Comparison of ENCODE assay signal across 24 mouse cellular contexts in the genomic region with DNA sequence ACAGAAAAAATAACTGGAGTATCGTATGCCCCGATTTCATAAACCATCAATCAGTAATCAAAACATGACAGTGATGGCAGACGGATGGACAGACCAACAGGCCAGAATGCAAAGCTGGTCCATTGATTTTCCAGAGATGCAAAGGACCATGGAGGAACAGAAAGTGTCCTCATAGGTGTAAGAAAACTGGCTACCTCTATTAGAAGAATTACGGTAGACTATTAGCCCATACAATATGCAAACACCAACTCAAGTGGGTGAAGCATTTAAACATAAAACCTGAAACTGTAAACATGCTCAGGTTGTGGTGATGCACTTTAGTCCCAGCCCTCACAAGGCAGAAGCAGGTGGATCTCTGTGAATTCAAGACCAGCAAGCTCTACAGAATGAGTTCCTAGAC. TPM values are rescaled to one million over a fixed set of nuclear protein-coding genes. Genes with fewer than 3 reads are reported as not detected.
"Had no signal": no experiment of that assay in that cellular context is flagged by ENCODE, and none has a peak within 500 bp of the region (broad histone marks: within the 10 kb centered on the region; RNA-seq: fewer than 3 reads in every experiment).

No protein-coding gene starts in this region.

- H3K36me3 ChIP-seq: liver, embryonic 13.5 days; liver, embryonic 15.5 days; lung, embryonic 15.5 days; midbrain, embryonic 12.5 days; neural tube, embryonic 12.5 days had no signal

- H3K27ac ChIP-seq: liver, embryonic 13.5 days; liver, embryonic 15.5 days; lung, embryonic 15.5 days; macrophage; midbrain, embryonic 12.5 days; neural tube, embryonic 12.5 days had no signal

- H3K9me3 ChIP-seq: liver, embryonic 13.5 days; liver, embryonic 15.5 days; lung, embryonic 15.5 days; megakaryocyte, embryonic 14.5 days; midbrain, embryonic 12.5 days; neural tube, embryonic 12.5 days had no signal

- H3K4me3 ChIP-seq: liver, embryonic 13.5 days; liver, embryonic 15.5 days; lung, embryonic 15.5 days; megakaryocyte, embryonic 14.5 days; midbrain, embryonic 12.5 days; neural tube, embryonic 12.5 days had no signal

- DNase-seq: liver, embryonic 13.5 days; liver, postnatal 0 days; lung, adult 2 months; lung, postnatal 10 days; lung, postnatal 36 days; midbrain, embryonic 14.5 days; right cerebral cortex, postnatal 25 days; right cerebral cortex, postnatal 4 days; spleen, adult 18-20 months; thymus, adult 18-20 months; thymus, postnatal 14 days; thymus, postnatal 36 days had no signal

- ATAC-seq: liver, postnatal 0 days had no signal

- H3K9ac ChIP-seq: liver, embryonic 13.5 days; liver, embryonic 15.5 days; liver, postnatal 0 days; lung, embryonic 15.5 days; midbrain, embryonic 12.5 days; neural tube, embryonic 12.5 days had no signal

- H3K27me3 ChIP-seq: liver, embryonic 13.5 days; liver, embryonic 15.5 days; lung, embryonic 15.5 days; megakaryocyte, embryonic 14.5 days; neural tube, embryonic 12.5 days had no signal

- H3K4me2 ChIP-seq: liver, embryonic 13.5 days; liver, embryonic 15.5 days; lung, embryonic 15.5 days; midbrain, embryonic 12.5 days; neural tube, embryonic 12.5 days had no signal

RNA-seq across cellular contexts. Expression of gene Tsga10ip, which starts 7.0 kb away (rescaled TPM):
- total RNA-seq: megakaryocyte progenitor cell, adult 5-6 weeks; midbrain, postnatal 0 days; monocyte, adult 5-6 weeks; neutrophil, adult 5-6 weeks had no signal
- polyA plus RNA-seq: liver, embryonic 13.5 days; liver, embryonic 15.5 days; lung, adult 2 months; macrophage; midbrain, embryonic 14.5 days; neural tube, embryonic 14.5 days; stomach, embryonic 14.5 days had no signal
